Mouse (Mus musculus) hindbrain, embryonic 14.5 days (tissue): ENCODE measurements at regions not wholly inside any gene's neighbourhood (a gene's known extent, or its start where the extent isn't known, plus 50 kb on each side); places are given as distances from the start of the nearest gene placed in this dataset.
"Not testable (repeated sequence)": the region's sequence is repeated elsewhere in the genome, so short reads cannot be mapped to it uniquely, and the experiment has no call there.

ENCODE experiments used
- ATAC-seq: fragments of 200-750 bp; cut with Nextera tagmentation; 2 replicates; pipeline ENCODE4 v1.8.0; 2017; ENCODE audit warnings: moderate number of reproducible peaks, mild to moderate bottlenecking, moderate TSS enrichment, moderate library complexity; ENCODE audit not compliant: low FRiP score
- DNase-seq: peaks from one replicate; pipeline ENCODE4 v3.0.0-alpha.2; 2015; ENCODE audit warnings: low spot score
- H3K27ac ChIP-seq: fragments of 300-500 bp; sonication (generic); 2 replicates; pipeline ENCODE4 v1.5.1; 2014; ENCODE audit warnings: mild to moderate bottlenecking, moderate library complexity
- H3K27me3 ChIP-seq: fragments of 300-500 bp; sonication (generic); 2 replicates; pipeline ENCODE4 v1.6.1; 2014; ENCODE audit warnings: mild to moderate bottlenecking, low read length, mixed read lengths; ENCODE audit not compliant: control insufficient read depth, insufficient read depth
- H3K36me3 ChIP-seq: fragments of 300-500 bp; sonication (generic); replicated peaks from 2 replicates; pipeline ENCODE4 v1.6.1; 2014; ENCODE audit not compliant: control insufficient read depth, insufficient read depth
- H3K4me1 ChIP-seq: fragments of 300-500 bp; sonication (generic); replicated peaks from 2 replicates; pipeline ENCODE4 v1.6.1; 2014; ENCODE audit warnings: antibody characterized with exemption, low read length, mixed read lengths; ENCODE audit not compliant: control insufficient read depth, insufficient read depth
- H3K4me2 ChIP-seq: fragments of 300-500 bp; sonication (generic); replicated peaks from 2 replicates; pipeline ENCODE4 v1.6.1; 2014; ENCODE audit warnings: mild to moderate bottlenecking, moderate library complexity
- H3K4me3 ChIP-seq: fragments of 300-500 bp; sonication (generic); replicated peaks from 2 replicates; pipeline ENCODE4 v1.5.1; 2014; ENCODE audit warnings: mild to moderate bottlenecking, low read length
- H3K9ac ChIP-seq: fragments of 300-500 bp; sonication (generic); 2 replicates; pipeline ENCODE4 v1.6.1; 2014
- H3K9me3 ChIP-seq: fragments of 300-500 bp; sonication (generic); 2 replicates; pipeline ENCODE4 v1.6.1; 2016; ENCODE audit warnings: low read length; ENCODE audit not compliant: control insufficient read depth
- WGBS: fragments of 180-500 bp; shearing (Covaris S2); extraction: QIAGEN DNeasy Blood & Tissue Kit; methylation state at CpG from one replicate; pipeline ENCODE4 v1.1.7; 2014; 5-methylcytosine and 5-hydroxymethylcytosine counted together

- H3K27ac ChIP-seq, result no peak overlapping the region
- no peak overlapping the region for H3K9ac ChIP-seq
- no peak overlapping the region for H3K4me2 ChIP-seq
- ATAC-seq (no peak), DNase-seq (no peak)
- no peaks in the 10 kb centered on the region for H3K4me1 ChIP-seq
- H3K27me3 ChIP-seq, result no peaks in the 10 kb centered on the region
- WGBS, result 79% methylated on average over 7 of the region's 7 CpGs
- no peaks in the 10 kb centered on the region for H3K9me3 ChIP-seq
- H3K4me3 ChIP-seq, result no peak overlapping the region
- H3K36me3 ChIP-seq, result no peaks in the 10 kb centered on the region
Observed at GRCm38 (mm10) chr4:105844675-105845466, 55.2 kb downstream of the Gm12728 start.

DNA sequence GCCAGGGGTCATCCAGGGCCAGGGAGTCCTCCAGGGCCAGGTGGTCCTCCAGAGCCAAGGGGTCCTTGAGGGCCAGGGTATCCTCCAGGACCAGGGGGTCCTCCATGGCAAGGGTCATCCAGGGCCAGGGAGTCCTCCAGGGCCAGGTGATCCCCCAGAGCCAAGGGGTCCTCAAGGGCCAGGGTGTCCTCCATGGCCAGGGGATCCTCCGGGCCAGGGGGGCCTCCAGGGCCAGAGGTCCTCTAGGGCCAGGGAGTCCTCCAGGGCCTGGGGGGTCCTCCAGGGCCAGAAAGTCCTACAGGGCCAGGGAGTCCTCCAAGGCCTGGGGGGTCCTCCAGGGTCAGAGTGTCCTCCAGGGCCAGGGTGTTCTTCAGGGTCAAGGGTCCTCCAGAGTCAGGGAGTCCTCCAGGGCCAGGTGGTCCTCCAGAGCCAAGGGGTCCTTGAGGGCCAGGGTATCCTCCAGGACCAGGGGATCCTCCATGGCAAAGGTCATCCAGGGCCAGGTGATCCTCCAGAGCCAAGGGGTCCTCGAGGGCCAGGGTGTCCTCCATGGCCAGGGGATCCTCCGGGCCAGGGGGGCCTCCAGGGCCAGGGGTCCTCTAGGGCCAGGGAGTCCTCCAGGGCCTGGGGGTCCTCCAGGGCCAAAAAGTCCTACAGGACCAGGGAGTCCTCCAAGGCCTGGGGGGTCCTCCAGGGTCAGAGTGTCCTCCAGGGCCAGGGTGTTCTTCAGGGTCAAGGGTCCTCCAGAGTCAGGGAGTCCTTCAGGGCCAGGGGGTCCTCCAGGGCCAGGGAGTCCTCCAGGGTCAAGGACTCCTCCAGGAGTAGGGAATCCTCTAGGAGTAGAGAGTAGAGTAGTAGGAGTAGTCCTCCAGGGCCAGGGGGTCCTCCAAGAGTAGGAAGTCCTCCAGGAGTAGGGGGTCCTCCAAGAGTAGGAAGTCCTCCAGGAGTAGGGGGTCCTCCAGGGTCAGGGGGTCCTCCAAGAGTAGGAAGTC is 56.6 kb downstream of the Gm12728 start:
- WGBS, result 93% methylated on average over 3 of the region's 3 CpGs
- ATAC-seq, result not testable (repeated sequence)

GRCm38 (mm10) chr4:105853086-105853485 is 63.4 kb downstream of the Gm12728 start:
- no peak overlapping the region for H3K4me2 ChIP-seq
- ATAC-seq (no peak), DNase-seq (no peak)
- H3K4me3 ChIP-seq, result no peak overlapping the region
- no peaks in the 10 kb centered on the region for H3K36me3 ChIP-seq
- H3K4me1 ChIP-seq, result no peaks in the 10 kb centered on the region
- no peaks in the 10 kb centered on the region for H3K27me3 ChIP-seq
- H3K27ac ChIP-seq, result no peak overlapping the region
- 96% methylated on average over 6 of the region's 6 CpGs for WGBS
- H3K9ac ChIP-seq, result no peak overlapping the region
- H3K9me3 ChIP-seq, result peaks cover 6% of the 10 kb centered on the region; the same call in 1 of the 2 replicates

More for the DNA sequence above, 56.6 kb downstream of the Gm12728 start:
- H3K4me3 ChIP-seq, H3K36me3 ChIP-seq, H3K4me2 ChIP-seq, H3K27me3 ChIP-seq, H3K9ac ChIP-seq, DNase-seq, H3K4me1 ChIP-seq, H3K9me3 ChIP-seq, H3K27ac ChIP-seq: not testable (repeated sequence)

DNA sequence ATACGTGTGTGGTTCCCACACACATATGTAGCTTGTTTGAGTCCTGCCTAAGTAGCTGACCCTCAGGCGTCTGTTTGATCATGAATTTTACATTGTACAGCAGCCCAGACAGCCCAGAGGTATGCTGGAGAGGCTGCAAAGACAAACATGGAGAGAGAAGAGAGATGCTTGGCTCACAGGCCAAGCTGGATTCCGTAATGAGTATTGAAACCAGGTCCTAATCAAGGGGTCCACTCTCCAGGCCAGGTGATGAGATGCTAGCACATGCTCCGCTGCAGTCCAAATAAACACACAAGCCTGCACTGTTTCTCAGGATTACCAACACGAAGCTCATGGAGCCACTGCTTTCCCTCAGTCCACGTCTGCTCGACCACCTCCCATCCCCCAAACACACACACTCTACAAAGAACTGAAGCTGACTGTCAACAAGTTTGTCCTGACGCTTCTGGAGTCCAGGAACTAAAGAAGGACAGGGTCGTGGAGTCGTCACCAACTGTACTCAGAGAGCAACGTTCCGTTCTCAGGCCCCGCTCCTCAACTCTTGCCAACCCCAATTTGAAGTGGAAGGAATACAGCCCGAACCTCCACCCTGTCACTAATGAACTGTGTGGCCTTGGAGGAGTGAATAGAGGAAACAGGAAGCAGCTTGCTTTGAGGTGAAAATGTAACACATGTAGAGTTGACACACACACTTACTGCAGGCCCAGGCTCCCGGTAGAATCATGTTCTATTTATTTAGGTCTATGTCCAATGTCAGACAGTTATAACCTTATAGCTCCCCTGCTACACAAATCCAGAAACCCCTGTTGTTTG is 69.6 kb downstream of the Gm12728 start:
- no peak overlapping the region for H3K4me3 ChIP-seq

DNA sequence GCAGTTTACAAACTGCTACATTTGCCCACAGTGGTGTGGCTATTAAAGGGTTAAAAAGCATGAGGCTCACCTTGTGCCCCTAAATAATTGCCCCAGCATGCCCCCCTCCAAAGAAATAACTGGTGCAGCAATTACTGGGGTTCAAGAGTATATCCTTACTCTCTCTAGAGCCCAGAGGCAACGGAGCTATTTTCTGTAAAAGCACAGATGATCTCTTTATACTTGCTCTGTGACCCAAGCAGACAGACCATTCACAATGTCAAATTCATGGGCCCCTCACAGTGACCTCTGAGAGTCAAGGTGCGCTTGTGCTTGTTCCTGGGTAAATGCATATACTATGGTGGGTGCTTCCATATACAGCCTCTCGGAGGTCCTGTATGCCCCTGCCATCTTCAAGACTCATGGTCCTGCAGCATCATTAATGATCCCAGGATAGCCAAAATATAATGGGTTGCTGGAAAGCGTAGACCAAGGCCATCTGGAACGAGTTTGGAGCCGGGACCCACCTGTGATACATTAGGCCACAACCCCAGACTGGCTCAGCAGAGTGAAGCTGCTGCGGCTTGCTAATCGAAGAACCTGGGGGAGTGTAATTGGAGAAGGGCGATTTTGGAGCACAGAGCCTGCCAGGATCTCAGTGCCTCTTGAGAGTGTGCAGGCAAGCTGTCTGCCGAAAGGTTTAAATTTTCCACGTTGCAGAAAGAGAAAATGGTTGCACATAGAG is 71.4 kb downstream of the Gm12728 start:
- Histone ChIP-seq H3K9ac (no peak overlapping the region), H3K4me1 (no peaks in the 10 kb centered on the region), H3K27ac (no peak overlapping the region), H3K4me3 (no peak overlapping the region), H3K4me2 (no peak overlapping the region), H3K9me3 (no peaks in the 10 kb centered on the region), H3K36me3 (no peaks in the 10 kb centered on the region), H3K27me3 (no peaks in the 10 kb centered on the region)
- 78% methylated on average over 11 of the region's 11 CpGs for WGBS
- no peak for ATAC-seq
- no peak for DNase-seq

More for the DNA sequence above, 69.6 kb downstream of the Gm12728 start:
- Histone ChIP-seq H3K4me1 (no peaks in the 10 kb centered on the region), H3K27ac (no peak overlapping the region), H3K9ac (no peak overlapping the region), H3K27me3 (no peaks in the 10 kb centered on the region), H3K9me3 (no peaks in the 10 kb centered on the region), H3K4me2 (no peak overlapping the region), H3K36me3 (no peaks in the 10 kb centered on the region)
- no peak for DNase-seq
- WGBS, result 89% methylated on average over 15 of the region's 15 CpGs
- no peak for ATAC-seq

- Histone ChIP-seq H3K9ac (no peak overlapping the region), H3K4me3 (no peak overlapping the region), H3K27ac (no peak overlapping the region), H3K9me3 (no peaks in the 10 kb centered on the region), H3K4me2 (no peak overlapping the region), H3K27me3 (no peaks in the 10 kb centered on the region), H3K4me1 (no peaks in the 10 kb centered on the region), H3K36me3 (no peaks in the 10 kb centered on the region)
- DNase-seq (no peak), ATAC-seq (no peak)
Observed at GRCm38 (mm10) chr4:105861654-105862037, 72.0 kb downstream of the Gm12728 start.

DNA sequence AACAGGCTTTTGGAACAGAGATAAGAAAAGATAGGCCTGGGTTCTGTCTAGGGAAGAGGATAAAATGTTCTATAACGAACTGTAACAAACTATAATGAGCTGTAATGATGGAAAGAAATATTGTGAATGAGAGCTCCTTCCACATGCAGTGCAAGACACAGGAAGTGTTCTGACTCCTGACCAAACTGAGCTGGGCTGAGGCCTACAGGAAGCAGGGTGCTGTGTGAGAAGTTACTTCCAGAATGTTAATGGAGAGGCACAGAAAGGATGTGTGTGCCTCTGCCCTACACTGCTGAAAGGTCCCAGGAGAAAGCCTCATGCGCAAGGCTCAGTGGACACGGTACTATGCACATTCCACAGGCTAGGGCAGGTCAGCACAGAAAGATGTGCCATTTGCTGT is 80.8 kb downstream of the Gm12728 start:
- 86% methylated on average over 3 of the region's 3 CpGs for WGBS
- H3K4me3 ChIP-seq, result no peak overlapping the region
- H3K36me3 ChIP-seq, result no peaks in the 10 kb centered on the region
- ATAC-seq (no peak), DNase-seq (no peak)
- H3K27me3 ChIP-seq, result no peaks in the 10 kb centered on the region
- H3K4me1 ChIP-seq, result no peaks in the 10 kb centered on the region
- no peak overlapping the region for H3K4me2 ChIP-seq
- H3K27ac ChIP-seq, result no peak overlapping the region
- H3K9me3 ChIP-seq, result no peaks in the 10 kb centered on the region
- no peak overlapping the region for H3K9ac ChIP-seq

GRCm38 (mm10) chr4:105877246-105877645 is 87.6 kb downstream of the Gm12728 start:
- H3K27me3 ChIP-seq, result no peaks in the 10 kb centered on the region
- ATAC-seq (no peak), DNase-seq (no peak)
- 87% methylated on average over 5 of the region's 5 CpGs for WGBS
- no peaks in the 10 kb centered on the region for H3K9me3 ChIP-seq
- no peak overlapping the region for H3K4me3 ChIP-seq
- H3K27ac ChIP-seq, result no peak overlapping the region
- H3K4me2 ChIP-seq, result no peak overlapping the region
- H3K9ac ChIP-seq, result no peak overlapping the region
- H3K4me1 ChIP-seq, result no peaks in the 10 kb centered on the region
- H3K36me3 ChIP-seq, result no peaks in the 10 kb centered on the region
